Mouse (Mus musculus): ENCODE results near the gene Clec18a.

GRCm38 (mm10) chr8:111034276-111034675 lies 58.0 kb downstream of the Clec18a start:
- no peak for TF ChIP-seq GABPA (IDR thresholded peaks at IDR 0.05; ENCODE audit: low read depth, low read length)
- TF ChIP-seq CTCF (IDR thresholded peaks at IDR 0.05 in 2 of 3, conservative IDR thresholded peaks at IDR 0.05 in 1 of 3; ENCODE audit: control insufficient read depth in 1 of 3, insufficient read depth in 1 of 3, low read depth in 2 of 3, low read length in 3 of 3, poor library complexity in 1 of 3, severe bottlenecking in 1 of 3), result no peak

All from MEL (cell line).